Mouse (Mus musculus) liver, embryonic 11.5 days (tissue): ENCODE data around the gene 2900011O08Rik. TPM values are rescaled to one million over a fixed set of nuclear protein-coding genes. Genes with fewer than 3 reads are reported as not detected.

ENCODE experiments used
- ATAC-seq: fragments of 200-750 bp; cut with Nextera tagmentation; replicated peaks from 2 replicates; pipeline ENCODE4 v1.8.0; 2017; ENCODE audit warnings: moderate number of reproducible peaks, mild to moderate bottlenecking, moderate TSS enrichment, moderate library complexity; ENCODE audit not compliant: low FRiP score
- DNase-seq: peaks from one replicate; pipeline ENCODE4 v3.0.0-alpha.2; 2017; ENCODE audit warnings: low spot score
- H3K27ac ChIP-seq: fragments of 300-500 bp; sonication (generic); 2 replicates; pipeline ENCODE4 v1.5.1; 2014; ENCODE audit warnings: mild to moderate bottlenecking, low read depth, low read length, control low read depth
- H3K27me3 ChIP-seq: fragments of 300-500 bp; sonication (generic); replicated peaks from 2 replicates; pipeline ENCODE4 v1.6.1; 2014; ENCODE audit warnings: low read length, mixed read lengths; ENCODE audit not compliant: control insufficient read depth, insufficient read depth
- H3K36me3 ChIP-seq: fragments of 300-500 bp; sonication (generic); 2 replicates; pipeline ENCODE4 v1.6.1; 2014; ENCODE audit warnings: mild to moderate bottlenecking, low read length, moderate library complexity, mixed read lengths; ENCODE audit not compliant: control insufficient read depth, insufficient read depth
- H3K4me1 ChIP-seq: fragments of 300-500 bp; sonication (generic); replicated peaks from 2 replicates; pipeline ENCODE4 v1.6.1; 2014; ENCODE audit warnings: low read length, mixed read lengths; ENCODE audit not compliant: control insufficient read depth, insufficient read depth
- H3K4me2 ChIP-seq: fragments of 300-500 bp; sonication (generic); 2 replicates; pipeline ENCODE4 v1.6.1; 2014; ENCODE audit warnings: mild to moderate bottlenecking, control low read depth, moderate library complexity
- H3K4me3 ChIP-seq: fragments of 300-500 bp; sonication (generic); 2 replicates; pipeline ENCODE4 v1.5.1; 2014; ENCODE audit warnings: low read depth, low read length, control low read depth
- H3K9ac ChIP-seq: fragments of 300-500 bp; sonication (generic); 2 replicates; pipeline ENCODE4 v1.6.1; 2014; ENCODE audit warnings: low read depth, low read length, control low read depth
- H3K9me3 ChIP-seq: fragments of 300-500 bp; sonication (generic); 2 replicates; pipeline ENCODE4 v1.6.1; 2016; ENCODE audit warnings: low read length, inconsistent platforms, mixed read lengths; ENCODE audit not compliant: control insufficient read depth
- WGBS: fragments of 180-500 bp; shearing (Covaris S2); extraction: QIAGEN DNeasy Blood & Tissue Kit; methylation state at CpG from one replicate; pipeline ENCODE4 v1.1.7; 2014; 5-methylcytosine and 5-hydroxymethylcytosine counted together
- polyA plus RNA-seq: library from polyadenylated mRNA; unstranded; fragments of >200 nt; fragmentation: Nextera tagmentation; extraction: Ambion mirVana; gene quantifications from 2 replicates; pipeline ENCODE4 v1.2.1, GENCODE M21; 2014

The 2900011O08Rik gene
- polyA plus RNA-seq, 1 experiment from 2014 or later: 0.85 TPM

GRCm38 (mm10) chr16:14017306-14017705, 30.9 kb downstream of the 2900011O08Rik start:
- no peak overlapping the region for H3K27ac ChIP-seq
- H3K9me3 ChIP-seq: no peaks in the 10 kb centered on the region
- no peaks in the 10 kb centered on the region for H3K4me1 ChIP-seq
- no peak for DNase-seq
- no peak overlapping the region for H3K9ac ChIP-seq
- H3K4me2 ChIP-seq: no peak overlapping the region
- H3K4me3 ChIP-seq: no peak overlapping the region
- H3K27me3 ChIP-seq: no peaks in the 10 kb centered on the region
- 77% methylated on average over 8 of the region's 8 CpGs for WGBS
- no peak for ATAC-seq
- H3K36me3 ChIP-seq: no peaks in the 10 kb centered on the region

GRCm38 (mm10) chr16:14021166-14021822, 34.9 kb downstream of the 2900011O08Rik start:
- WGBS: 72% methylated on average over 3 of the region's 3 CpGs
- Histone ChIP-seq H3K9me3 (no peaks in the 10 kb centered on the region), H3K27me3 (no peaks in the 10 kb centered on the region), H3K4me2 (no peak overlapping the region), H3K4me3 (no peak overlapping the region), H3K36me3 (no peaks in the 10 kb centered on the region), H3K27ac (no peak overlapping the region), H3K9ac (no peak overlapping the region), H3K4me1 (no peaks in the 10 kb centered on the region)
- ATAC-seq: no peak
- DNase-seq: no peak

GRCm38 (mm10) chr16:14025091-14025990, 38.9 kb downstream of the 2900011O08Rik start:
- no peak overlapping the region for H3K27ac ChIP-seq
- no peak overlapping the region for H3K4me3 ChIP-seq
- H3K36me3 ChIP-seq: no peaks in the 10 kb centered on the region
- DNase-seq (no peak), ATAC-seq (no peak)
- no peaks in the 10 kb centered on the region for H3K9me3 ChIP-seq
- no peak overlapping the region for H3K9ac ChIP-seq
- H3K4me1 ChIP-seq: no peaks in the 10 kb centered on the region
- 58% methylated on average over 2 of the region's 2 CpGs for WGBS
- no peaks in the 10 kb centered on the region for H3K27me3 ChIP-seq
- H3K4me2 ChIP-seq: no peak overlapping the region

- Histone ChIP-seq H3K9ac (no peak overlapping the region), H3K27me3 (no peaks in the 10 kb centered on the region), H3K9me3 (no peaks in the 10 kb centered on the region), H3K4me2 (no peak overlapping the region), H3K4me1 (no peaks in the 10 kb centered on the region), H3K27ac (no peak overlapping the region), H3K36me3 (no peaks in the 10 kb centered on the region), H3K4me3 (no peak overlapping the region)
- ATAC-seq (no peak), DNase-seq (no peak)
- WGBS: 40% methylated on average over 2 of the region's 2 CpGs
Measured at GRCm38 (mm10) chr16:14029072-14029471, 42.7 kb downstream of the 2900011O08Rik start.

- 77% methylated on average over 2 of the region's 2 CpGs for WGBS
- H3K4me2 ChIP-seq: no peak overlapping the region
- no peaks in the 10 kb centered on the region for H3K4me1 ChIP-seq
- DNase-seq (no peak), ATAC-seq (no peak)
- no peaks in the 10 kb centered on the region for H3K36me3 ChIP-seq
- H3K4me3 ChIP-seq: no peak overlapping the region
- H3K9me3 ChIP-seq: no peaks in the 10 kb centered on the region
- no peak overlapping the region for H3K27ac ChIP-seq
- no peak overlapping the region for H3K9ac ChIP-seq
- H3K27me3 ChIP-seq: no peaks in the 10 kb centered on the region
Measured at GRCm38 (mm10) chr16:14029851-14030250, 43.4 kb downstream of the 2900011O08Rik start.

GRCm38 (mm10) chr16:14030650-14031049, 44.2 kb downstream of the 2900011O08Rik start:
- 82% methylated on average over 4 of the region's 4 CpGs for WGBS
- no peak for DNase-seq
- no peaks in the 10 kb centered on the region for H3K9me3 ChIP-seq

GRCm38 (mm10) chr16:14033076-14033475, 46.7 kb downstream of the 2900011O08Rik start:
- H3K4me1 ChIP-seq: no peaks in the 10 kb centered on the region
- DNase-seq (no peak), ATAC-seq (no peak)
- no peak overlapping the region for H3K4me3 ChIP-seq
- no peaks in the 10 kb centered on the region for H3K36me3 ChIP-seq
- H3K9ac ChIP-seq: no peak overlapping the region
- H3K27me3 ChIP-seq: no peaks in the 10 kb centered on the region
- H3K4me2 ChIP-seq: no peak overlapping the region
- no peak overlapping the region for H3K27ac ChIP-seq
- H3K9me3 ChIP-seq: no peaks in the 10 kb centered on the region
- 72% methylated on average over 4 of the region's 4 CpGs for WGBS

More at GRCm38 (mm10) chr16:14030650-14031049, 44.2 kb downstream of the 2900011O08Rik start:
- no peak overlapping the region for H3K4me3 ChIP-seq
- H3K27ac ChIP-seq: no peak overlapping the region
- no peaks in the 10 kb centered on the region for H3K4me1 ChIP-seq
- no peak overlapping the region for H3K9ac ChIP-seq
- no peaks in the 10 kb centered on the region for H3K36me3 ChIP-seq
- no peak overlapping the region for H3K4me2 ChIP-seq
- no peaks in the 10 kb centered on the region for H3K27me3 ChIP-seq
- ATAC-seq: no peak

DNA sequence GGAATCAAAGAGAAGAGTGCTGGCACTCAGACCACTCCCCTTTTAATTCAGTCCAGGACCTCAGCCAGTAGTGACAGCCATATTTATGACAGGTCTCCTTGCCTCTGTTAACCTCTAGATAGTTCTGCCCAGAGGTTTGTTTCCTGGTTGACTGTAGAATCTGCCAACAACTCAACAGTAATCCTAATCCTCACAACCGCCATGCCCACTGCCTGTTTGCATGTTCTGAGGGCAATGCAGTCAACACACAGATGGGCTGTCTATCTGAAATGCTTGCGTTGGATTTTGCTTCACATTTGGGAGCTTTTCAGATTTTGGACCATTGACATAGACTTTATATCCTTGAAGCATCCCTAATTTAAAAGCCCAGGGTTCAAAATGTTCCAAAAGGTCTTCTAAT, 56.0 kb downstream of the 2900011O08Rik start:
- no peaks in the 10 kb centered on the region for H3K36me3 ChIP-seq
- no peak overlapping the region for H3K4me3 ChIP-seq
- H3K27me3 ChIP-seq: no peaks in the 10 kb centered on the region
- no peaks in the 10 kb centered on the region for H3K4me1 ChIP-seq
- no peak overlapping the region for H3K27ac ChIP-seq
- H3K9me3 ChIP-seq: no peaks in the 10 kb centered on the region
- no peak overlapping the region for H3K9ac ChIP-seq
- 80% methylated on average over 2 of the region's 2 CpGs for WGBS
- no peak overlapping the region for H3K4me2 ChIP-seq
- DNase-seq (no peak), ATAC-seq (no peak)
